ENCODE assay signal across 9 mouse cellular contexts in genomic region chr6:84053874-84054530, GRCm38 (mm10). TPM values are rescaled to one million over a fixed set of nuclear protein-coding genes. Genes with fewer than 3 reads are reported as not detected.
DNase-seq lines count a peak whose midpoint lies in the region; ATAC-seq lines count a peak whose summit lies in the region.
"Had no signal": no experiment of that assay in that cellular context is flagged by ENCODE, and none has a peak within 500 bp of the region (broad histone marks: within the 10 kb centered on the region; RNA-seq: fewer than 3 reads in every experiment).

No protein-coding gene starts in this region.

- ATAC-seq in hindbrain, embryonic 13.5 days (ENCODE audit: low FRiP score) = no peak
- no peak for ATAC-seq in hindbrain, embryonic 14.5 days (ENCODE audit: low FRiP score)
- ATAC-seq in megakaryocyte, adult 5-6 weeks (ENCODE audit: poor library complexity, severe bottlenecking) = no peak

- peak overlapping the region; percentile 48; the same call in 1 of the 2 replicates for H3K27ac ChIP-seq in hindbrain, embryonic 13.5 days
- no peak overlapping the region for H3K27ac ChIP-seq in hindbrain, embryonic 14.5 days

- DNase-seq in hindbrain, embryonic 14.5 days (ENCODE audit: low spot score) = no peak
- peak; percentile 58 for DNase-seq in heart, adult 8-10 months (ENCODE audit: low spot score)
- DNase-seq in kidney, adult 8-10 months = peak; percentile 35 to 54
- peak; percentile 32 for DNase-seq in lung, postnatal 14 days
- no peak for DNase-seq in ovary, postnatal 14 days (ENCODE audit: low spot score)
- no peak for DNase-seq in layer of hippocampus, adult 18-20 months (ENCODE audit: low spot score in 2 of 2)

- no peaks in the 10 kb centered on the region for H3K9me3 ChIP-seq in hindbrain, embryonic 13.5 days
- H3K9me3 ChIP-seq in hindbrain, embryonic 14.5 days (ENCODE audit: control insufficient read depth, low read length) = no peaks in the 10 kb centered on the region

- H3K27me3 ChIP-seq in hindbrain, embryonic 13.5 days = no peaks in the 10 kb centered on the region
- H3K27me3 ChIP-seq in hindbrain, embryonic 14.5 days (ENCODE audit: control insufficient read depth, insufficient read depth, low read length) = no peaks in the 10 kb centered on the region
- H3K27me3 ChIP-seq: CH12.LX had no signal

- 81% methylated on average over 9 of the region's 9 CpGs for WGBS in hindbrain, embryonic 13.5 days
- WGBS in hindbrain, embryonic 14.5 days = 88% methylated on average over 9 of the region's 9 CpGs

- no peak overlapping the region for H3K9ac ChIP-seq in hindbrain, embryonic 13.5 days
- no peak overlapping the region for H3K9ac ChIP-seq in hindbrain, embryonic 14.5 days

- H3K4me3 ChIP-seq in hindbrain, embryonic 13.5 days = no peak overlapping the region
- no peak overlapping the region for H3K4me3 ChIP-seq in hindbrain, embryonic 14.5 days (replicated peaks; ENCODE audit: low read length)

- H3K4me1 ChIP-seq in hindbrain, embryonic 13.5 days (replicated peaks) = no peaks in the 10 kb centered on the region
- H3K4me1 ChIP-seq in hindbrain, embryonic 14.5 days (replicated peaks; ENCODE audit: control insufficient read depth, insufficient read depth, low read length) = no peaks in the 10 kb centered on the region

- H3K4me2 ChIP-seq in hindbrain, embryonic 13.5 days = no peak overlapping the region
- no peak overlapping the region for H3K4me2 ChIP-seq in hindbrain, embryonic 14.5 days (replicated peaks)

- H3K36me3 ChIP-seq in hindbrain, embryonic 13.5 days = no peaks in the 10 kb centered on the region
- H3K36me3 ChIP-seq in hindbrain, embryonic 14.5 days (replicated peaks; ENCODE audit: control insufficient read depth, insufficient read depth) = no peaks in the 10 kb centered on the region

RNA-seq across cellular contexts. Expression of gene Dysf, which starts 45.6 kb away (rescaled TPM):
- polyA plus RNA-seq in hindbrain, embryonic 13.5 days (2015; fragmentation: Nextera tagmentation; extraction: Ambion mirVana) = 2.4 and 2.9 TPM in 2 replicates
- 3.3 TPM in 2 replicates for polyA plus RNA-seq in hindbrain, embryonic 14.5 days (2014; fragmentation: Nextera tagmentation; extraction: Ambion mirVana)
- 100 to 1,000 TPM in 3 of 4 experiments, 10 to 100 TPM in 1; 94.9 to 111 (median 106) TPM for total RNA-seq in heart, adult 8-10 months (2022)
- total RNA-seq in megakaryocyte, adult 5-6 weeks (2015) = not detected in 2 replicates
- not detected in 2 replicates for total RNA-seq in megakaryocyte, adult 5-6 weeks (2017)
- total RNA-seq in layer of hippocampus, adult 18-20 months (2021) = 1 to 10 TPM; 1.5 to 2.9 TPM

Comparison
In these comparisons a context has a peak if more than half of its experiments do, and no peak if none do; other contexts are left out.
1. DNase-seq: peak in heart, adult 8-10 months (single experiment), kidney, adult 8-10 months (2 of 2) and lung, postnatal 14 days (single experiment); none in hindbrain, embryonic 14.5 days (single experiment), ovary, postnatal 14 days (single experiment) and layer of hippocampus, adult 18-20 months (0 of 2).
2. RNA of gene Dysf, which starts 45.6 kb away (total RNA-seq): 94.9 to 111 TPM in heart, adult 8-10 months; 1.5 to 2.9 TPM in layer of hippocampus, adult 18-20 months and not detected in megakaryocyte, adult 5-6 weeks; every median in the first group is over 10 times any median in the second.